Mouse (Mus musculus): ENCODE data around the gene Myh9. TPM values are rescaled to one million over a fixed set of nuclear protein-coding genes. Genes with fewer than 3 reads are reported as not detected.

The Myh9 gene
- polyA plus RNA-seq, 1 experiment from 2014 or later = 32.9 TPM

DNA sequence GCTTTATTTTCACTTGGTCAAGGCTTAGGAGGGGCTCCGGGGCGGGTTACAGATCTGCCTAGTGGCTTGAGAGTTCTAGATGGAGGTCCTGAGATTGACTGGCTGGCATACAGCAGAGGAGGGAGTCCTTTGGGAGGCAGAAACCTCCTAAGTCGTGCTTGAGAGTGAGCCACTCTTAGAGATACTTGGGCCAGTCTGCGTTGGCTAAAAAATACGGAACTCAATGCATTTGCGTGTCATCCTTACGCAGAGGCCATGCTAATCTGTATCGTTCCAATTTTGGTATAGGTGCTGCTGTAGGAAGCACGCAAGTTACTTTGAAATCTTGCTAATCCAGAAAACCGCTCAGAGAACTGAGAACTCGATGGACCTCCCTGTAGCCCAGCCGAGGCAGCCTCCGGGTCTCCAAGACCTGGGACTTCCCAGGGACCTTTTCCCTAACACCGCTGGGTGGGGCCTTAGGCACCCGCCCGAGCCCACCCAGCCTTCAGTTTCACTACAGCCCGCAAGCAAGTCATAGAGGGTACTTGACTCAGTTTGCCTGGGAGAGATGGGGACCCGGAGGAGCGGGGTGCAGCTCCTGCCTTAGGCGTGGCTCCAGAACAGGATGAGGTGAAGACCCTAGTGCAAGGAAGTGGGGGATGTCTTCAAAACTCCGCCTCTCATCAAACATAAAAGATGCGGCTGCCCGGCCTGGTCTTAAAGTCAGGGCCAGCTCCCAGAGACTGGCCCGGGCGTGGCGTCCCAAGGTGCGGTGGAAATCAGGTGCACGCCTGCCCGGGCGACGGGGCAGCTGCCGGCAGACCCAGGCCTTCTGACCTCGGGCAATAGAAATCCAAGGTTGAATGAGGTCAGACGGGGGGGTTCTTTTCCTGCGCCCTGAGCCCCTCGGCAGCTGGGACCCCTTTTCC is 1.3 kb downstream of the Myh9 start:
- H3K9me3 ChIP-seq (ENCODE audit: control insufficient read depth, low read length) = no peaks in the 10 kb centered on the region
- H3K4me2 ChIP-seq (replicated peaks; ENCODE audit: low read depth) = peak overlapping the region; percentile 66
- H3K9ac ChIP-seq (ENCODE audit: low read length) = peak overlapping the region; percentile 98
- WGBS = 2% methylated on average over 35 of the region's 36 CpGs
- ATAC-seq (ENCODE audit: low FRiP score, low TSS enrichment) (no peak), DNase-seq (ENCODE audit: low spot score) (no peak)
- H3K27me3 ChIP-seq (ENCODE audit: control insufficient read depth, insufficient read depth, low read length) = no peaks in the 10 kb centered on the region
- H3K27ac ChIP-seq (replicated peaks) = peak overlapping the region; percentile 98
- no peaks in the 10 kb centered on the region for H3K36me3 ChIP-seq (ENCODE audit: control insufficient read depth, insufficient read depth, low read length)
- peaks cover 25% of the 10 kb centered on the region for H3K4me1 ChIP-seq (replicated peaks; ENCODE audit: control insufficient read depth, insufficient read depth)
- H3K4me3 ChIP-seq (ENCODE audit: low read depth, low read length) = peak overlapping the region; percentile 97
- no peak for TF ChIP-seq CTCF (IDR thresholded peaks at IDR 0.05; ENCODE audit: low read depth)
- no peak for TF ChIP-seq EP300 (optimal IDR thresholded peaks at IDR 0.05)

DNA sequence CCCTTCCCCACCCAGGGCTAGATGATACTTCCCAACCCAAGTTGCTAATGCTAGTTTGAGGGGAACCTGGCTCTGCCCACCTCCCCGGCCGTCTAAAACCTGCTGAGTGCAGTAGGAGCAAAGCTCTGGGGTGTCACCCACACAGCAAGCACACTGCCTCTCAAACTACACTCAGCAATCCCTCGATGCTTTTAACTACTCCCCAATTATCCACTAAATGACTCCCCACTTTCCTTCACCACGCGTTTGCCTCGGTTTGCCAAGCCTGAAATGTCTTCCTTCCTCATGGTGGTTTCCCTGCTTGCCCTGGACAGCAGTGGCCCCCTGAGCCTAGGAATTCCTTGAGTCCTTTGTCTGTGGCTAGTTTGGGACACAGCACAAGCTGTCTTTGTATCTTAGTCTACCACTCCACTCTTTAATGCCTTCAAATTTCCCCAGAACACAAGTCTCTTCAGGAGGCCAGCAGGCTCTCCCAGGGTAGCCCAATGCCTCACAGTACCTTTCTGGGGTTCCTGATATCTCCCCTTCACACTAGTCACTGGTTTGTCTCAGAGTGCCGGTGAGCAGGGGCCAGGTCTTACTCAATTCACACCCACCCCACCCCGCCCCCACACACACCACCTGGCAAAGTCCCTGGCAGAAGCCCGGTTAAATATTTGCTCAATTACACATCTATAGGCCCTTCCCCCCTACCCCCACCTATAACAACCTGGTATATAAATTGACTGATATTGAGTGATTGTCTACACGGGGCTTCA is 2.3 kb downstream of the Myh9 start:
- H3K27me3 ChIP-seq (ENCODE audit: control insufficient read depth, insufficient read depth, low read length) = no peaks in the 10 kb centered on the region
- 15% methylated on average over 10 of the region's 10 CpGs for WGBS
- peak overlapping the region; percentile 97 for H3K4me3 ChIP-seq (ENCODE audit: low read depth, low read length)
- no peak for TF ChIP-seq EP300 (optimal IDR thresholded peaks at IDR 0.05)
- TF ChIP-seq CTCF (IDR thresholded peaks at IDR 0.05; ENCODE audit: low read depth) = no peak
- DNase-seq (ENCODE audit: low spot score) (peak; percentile 56), ATAC-seq (ENCODE audit: low FRiP score, low TSS enrichment) (no peak)
- peak overlapping the region; percentile 98 for H3K27ac ChIP-seq (replicated peaks)
- peak overlapping the region; percentile 66 for H3K4me2 ChIP-seq (replicated peaks; ENCODE audit: low read depth)
- no peaks in the 10 kb centered on the region for H3K9me3 ChIP-seq (ENCODE audit: control insufficient read depth, low read length)
- H3K9ac ChIP-seq (ENCODE audit: low read length) = peak overlapping the region; percentile 98
- H3K4me1 ChIP-seq (replicated peaks; ENCODE audit: control insufficient read depth, insufficient read depth) = peaks cover 35% of the 10 kb centered on the region
- H3K36me3 ChIP-seq (ENCODE audit: control insufficient read depth, insufficient read depth, low read length) = no peaks in the 10 kb centered on the region

DNA sequence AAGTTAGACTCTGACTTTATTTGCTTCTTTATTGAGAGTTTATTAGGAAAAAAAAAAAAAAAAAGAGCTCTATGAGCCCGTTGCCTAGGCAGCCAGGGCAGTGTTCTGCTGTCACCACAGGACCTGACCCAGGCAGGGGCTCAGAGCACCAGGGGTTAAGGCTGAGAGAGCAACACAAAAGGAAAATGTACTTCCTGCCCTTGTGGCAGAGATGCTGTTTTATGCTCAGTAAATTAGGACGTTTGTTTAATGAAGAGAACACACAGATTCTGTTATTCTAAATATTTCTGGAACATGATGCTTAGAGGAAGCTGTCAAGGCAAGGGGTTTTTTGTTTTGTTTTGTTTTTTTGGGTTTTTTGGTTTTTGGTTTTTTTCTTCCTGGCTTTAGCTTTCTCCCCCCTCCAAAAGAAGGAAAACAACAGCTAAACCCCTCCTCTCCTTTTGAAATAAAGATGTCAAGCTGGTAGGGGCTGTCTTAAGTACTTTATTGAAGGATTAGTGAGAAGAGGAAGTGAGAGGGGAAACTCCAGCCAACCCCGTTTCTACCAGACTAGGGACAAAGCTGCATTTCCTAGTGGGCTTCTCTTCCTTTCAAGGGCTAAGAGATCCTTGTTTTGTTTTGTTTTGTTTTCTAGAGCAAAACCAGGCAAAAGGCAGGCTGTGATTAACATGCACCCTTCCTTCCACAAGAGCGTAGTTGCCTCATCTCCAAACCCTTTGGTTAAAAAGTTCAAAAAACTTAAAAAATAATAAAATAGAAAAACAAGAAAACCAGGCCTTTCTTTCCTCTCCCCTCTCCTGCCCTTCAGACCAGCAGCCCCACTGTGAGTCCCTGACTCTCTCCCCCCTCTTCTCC is 3.2 kb downstream of the Myh9 start:
- no peaks in the 10 kb centered on the region for H3K27me3 ChIP-seq (ENCODE audit: control insufficient read depth, insufficient read depth, low read length)
- no peaks in the 10 kb centered on the region for H3K9me3 ChIP-seq (ENCODE audit: control insufficient read depth, low read length)
- peak overlapping the region; percentile 98 for H3K27ac ChIP-seq (replicated peaks)
- ATAC-seq (ENCODE audit: low FRiP score, low TSS enrichment) (no peak), DNase-seq (ENCODE audit: low spot score) (no peak)
- H3K4me2 ChIP-seq (replicated peaks; ENCODE audit: low read depth) = peak overlapping the region; percentile 66
- peak overlapping the region; percentile 98 for H3K9ac ChIP-seq (ENCODE audit: low read length)
- peak overlapping the region; percentile 97 for H3K4me3 ChIP-seq (ENCODE audit: low read depth, low read length)
- H3K4me1 ChIP-seq (replicated peaks; ENCODE audit: control insufficient read depth, insufficient read depth) = peaks cover 38% of the 10 kb centered on the region
- TF ChIP-seq CTCF (IDR thresholded peaks at IDR 0.05; ENCODE audit: low read depth) (no peak), EP300 (optimal IDR thresholded peaks at IDR 0.05) (no peak)
- no peaks in the 10 kb centered on the region for H3K36me3 ChIP-seq (ENCODE audit: control insufficient read depth, insufficient read depth, low read length)
- WGBS = 18% methylated on average over 4 of the region's 4 CpGs

DNA sequence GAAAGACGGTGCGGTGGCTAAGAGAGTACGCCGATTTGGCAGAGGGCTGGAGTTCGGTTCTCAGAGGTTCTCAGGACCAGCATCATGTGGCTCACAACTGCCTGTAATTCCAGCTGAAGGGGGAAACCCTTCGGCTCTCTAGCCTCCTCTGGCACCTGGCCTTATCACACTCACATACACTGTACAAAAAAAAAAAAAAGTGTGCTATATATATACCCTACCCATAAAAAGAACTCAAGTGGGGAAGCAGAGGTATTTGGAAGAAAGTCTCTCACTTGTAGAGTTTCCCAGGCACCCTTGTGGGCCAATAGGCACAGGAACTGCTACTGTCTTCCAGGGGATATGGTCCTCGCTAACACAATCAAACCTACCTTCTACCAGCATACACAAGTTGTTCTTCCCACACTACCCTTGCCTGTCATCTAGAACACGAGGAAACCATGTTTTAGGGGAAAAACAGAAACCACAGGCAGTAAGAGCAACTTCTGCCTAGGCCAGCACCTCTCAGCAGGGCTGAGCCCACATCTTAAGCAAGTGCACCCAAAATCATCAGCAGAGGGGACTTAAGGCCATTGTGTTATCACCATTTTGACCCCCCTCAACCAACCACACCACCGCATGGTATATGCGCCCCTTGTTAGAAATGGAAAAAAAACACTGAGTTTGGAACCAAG is 4.4 kb downstream of the Myh9 start:
- no peaks in the 10 kb centered on the region for H3K36me3 ChIP-seq (ENCODE audit: control insufficient read depth, insufficient read depth, low read length)
- no peaks in the 10 kb centered on the region for H3K27me3 ChIP-seq (ENCODE audit: control insufficient read depth, insufficient read depth, low read length)
- no peaks in the 10 kb centered on the region for H3K9me3 ChIP-seq (ENCODE audit: control insufficient read depth, low read length)
- TF ChIP-seq CTCF (IDR thresholded peaks at IDR 0.05; ENCODE audit: low read depth) (no peak), EP300 (optimal IDR thresholded peaks at IDR 0.05) (no peak)
- DNase-seq (ENCODE audit: low spot score) (peak; percentile 8), ATAC-seq (ENCODE audit: low FRiP score, low TSS enrichment) (no peak)
- 46% methylated on average over 10 of the region's 10 CpGs for WGBS
- peaks cover 44% of the 10 kb centered on the region for H3K4me1 ChIP-seq (replicated peaks; ENCODE audit: control insufficient read depth, insufficient read depth)
- peak overlapping the region; percentile 78 for H3K27ac ChIP-seq (replicated peaks)
- H3K9ac ChIP-seq (ENCODE audit: low read length) = peak overlapping the region; percentile 48; the same call in 1 of the 2 replicates
- H3K4me2 ChIP-seq (replicated peaks; ENCODE audit: low read depth) = peak overlapping the region; percentile 66
- peak overlapping the region; percentile 1; the same call in 1 of the 2 replicates for H3K4me3 ChIP-seq (ENCODE audit: low read depth, low read length)

All from stomach, postnatal 0 days (tissue).